Mouse (Mus musculus): ENCODE data around the gene Prrg1.
"Not testable (repeated sequence)": the region's sequence is repeated elsewhere in the genome, so short reads cannot be mapped to it uniquely, and the experiment has no call there.

Gene Prrg1

GRCm38 (mm10) chrX:78583202-78584004 is at the start of gene Prrg1:
Gene Prrg1, minus strand, starts transcription at chrX:78583896.
- DNase-seq (ENCODE audit: low spot score), result peak; percentile 24

GRCm38 (mm10) chrX:78605814-78606213 is 22.1 kb upstream of the Prrg1 start:
- no peak for DNase-seq (ENCODE audit: low spot score)

GRCm38 (mm10) chrX:78593138-78593537 is 9.4 kb upstream of the Prrg1 start:
- no peak for DNase-seq (ENCODE audit: low spot score)

GRCm38 (mm10) chrX:78582854-78583201 is 868 bp downstream of the Prrg1 start:
- peak; percentile 2 for DNase-seq (ENCODE audit: low spot score)

GRCm38 (mm10) chrX:78563451-78563850 is 20.2 kb downstream of the Prrg1 start:
- DNase-seq (ENCODE audit: low spot score), result no peak

- DNase-seq (ENCODE audit: low spot score), result no peak
Observed at GRCm38 (mm10) chrX:78553399-78553798, 30.3 kb downstream of the Prrg1 start.

GRCm38 (mm10) chrX:78552704-78553103 is 31.0 kb downstream of the Prrg1 start:
- no peak for DNase-seq (ENCODE audit: low spot score)

GRCm38 (mm10) chrX:78547696-78548095 is 36.0 kb downstream of the Prrg1 start:
- DNase-seq (ENCODE audit: low spot score), result no peak

- no peak for DNase-seq (ENCODE audit: low spot score)
Observed at GRCm38 (mm10) chrX:78539734-78540133, 44.0 kb downstream of the Prrg1 start.

- DNase-seq (ENCODE audit: low spot score), result no peak
Observed at GRCm38 (mm10) chrX:78538632-78539316, 44.9 kb downstream of the Prrg1 start.

- no peak for DNase-seq (ENCODE audit: low spot score)
Observed at GRCm38 (mm10) chrX:78518301-78518700, 65.4 kb downstream of the Prrg1 start.

- DNase-seq (ENCODE audit: low spot score), result no peak
Observed at GRCm38 (mm10) chrX:78482987-78483386, 100.7 kb downstream of the Prrg1 start.

GRCm38 (mm10) chrX:78479710-78480109 is 104.0 kb downstream of the Prrg1 start:
- no peak for DNase-seq (ENCODE audit: low spot score)

- DNase-seq (ENCODE audit: low spot score), result no peak
Observed at GRCm38 (mm10) chrX:78434357-78434756, 149.3 kb downstream of the Prrg1 start.

GRCm38 (mm10) chrX:78403346-78403745 is 180.3 kb downstream of the Prrg1 start:
- not testable (repeated sequence) for DNase-seq (ENCODE audit: low spot score)
